Mouse (Mus musculus) G1E-ER4 (cell line): Measurements from ENCODE around the gene Nvl. TPM values are rescaled to one million over a fixed set of nuclear protein-coding genes. Genes with fewer than 3 reads are reported as not detected.

ENCODE experiments used
- GATA1 ChIP-seq: IDR thresholded peaks from one replicate; pipeline ENCODE4 v1.8.0; 2012; ENCODE audit warnings: low read length, inconsistent platforms
- polyA plus RNA-seq: library from polyadenylated mRNA; stranded (reverse); fragments of >175 nt; gene quantifications from 2 replicates; pipeline ENCODE4 v1.2.3, GENCODE M21; 2012

Gene Nvl
- polyA plus RNA-seq, 1 experiment = 3.0 TPM

- TF ChIP-seq GATA1 = no peak
Observed at GRCm38 (mm10) chr1:181125916-181126315, 18.1 kb downstream of the Nvl start.

DNA sequence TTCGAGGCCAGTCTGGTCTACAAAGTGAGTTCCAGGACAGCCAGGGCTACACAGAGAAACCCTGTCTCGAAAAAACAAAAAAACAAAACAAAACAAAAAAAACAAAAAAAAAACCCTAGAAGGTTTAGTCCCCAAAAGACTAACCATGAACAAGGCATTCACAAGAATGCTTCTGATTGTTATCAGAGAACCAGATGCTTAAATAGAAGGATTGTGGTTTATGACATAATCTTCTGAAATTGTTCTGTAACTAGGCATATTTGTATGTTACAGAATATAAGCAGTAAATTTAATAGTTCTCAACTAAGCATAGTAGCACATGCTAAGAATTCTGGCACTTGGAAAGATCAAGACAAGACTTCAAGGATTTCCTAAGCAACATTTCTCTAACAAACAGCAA lies 19.9 kb downstream of the Nvl start:
- TF ChIP-seq GATA1 = no peak

DNA sequence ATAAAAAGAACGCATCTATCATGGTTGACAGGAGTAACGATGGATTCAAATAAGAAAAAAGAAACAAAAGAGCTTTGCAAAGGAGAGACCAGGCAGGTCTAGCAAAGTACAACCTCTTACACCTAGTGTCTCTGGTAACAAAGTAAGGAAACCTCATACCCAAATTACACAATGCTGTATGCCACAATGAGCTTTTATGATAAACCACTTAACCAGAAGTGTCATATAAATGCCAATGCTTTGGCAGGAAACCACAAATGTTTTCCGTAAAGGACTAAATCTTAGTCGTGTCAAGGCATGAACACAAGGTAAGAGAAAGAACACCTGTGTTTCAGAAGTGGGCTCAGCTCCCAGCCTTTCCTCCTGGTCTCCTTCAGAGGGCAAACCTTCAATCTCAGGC lies 26.9 kb downstream of the Nvl start:
- no peak for TF ChIP-seq GATA1

DNA sequence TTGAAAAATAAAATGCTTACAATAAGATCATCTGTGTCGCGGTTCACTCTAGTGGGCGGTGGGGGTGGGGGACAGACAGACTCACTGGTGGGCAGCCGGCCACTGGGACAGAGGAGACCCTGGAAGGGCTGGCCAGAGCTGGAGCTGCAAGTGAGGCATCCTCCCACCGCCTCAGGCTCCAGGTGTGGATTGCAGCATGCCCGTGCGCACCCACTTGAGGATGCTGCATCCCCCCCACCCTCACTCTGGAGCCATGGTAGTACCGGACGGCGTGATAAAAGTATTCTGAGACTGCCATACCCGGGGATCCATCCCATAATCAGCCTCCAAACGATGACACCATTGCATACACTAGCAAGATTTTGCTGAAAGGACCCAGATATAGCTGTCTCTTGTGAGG lies 54.0 kb downstream of the Nvl start:
- TF ChIP-seq GATA1 = no peak

- no peak for TF ChIP-seq GATA1
Observed at GRCm38 (mm10) chr1:181084021-181084420, 60.0 kb downstream of the Nvl start.

- TF ChIP-seq GATA1 = no peak
Observed at GRCm38 (mm10) chr1:181073075-181073474, 70.9 kb downstream of the Nvl start.

DNA sequence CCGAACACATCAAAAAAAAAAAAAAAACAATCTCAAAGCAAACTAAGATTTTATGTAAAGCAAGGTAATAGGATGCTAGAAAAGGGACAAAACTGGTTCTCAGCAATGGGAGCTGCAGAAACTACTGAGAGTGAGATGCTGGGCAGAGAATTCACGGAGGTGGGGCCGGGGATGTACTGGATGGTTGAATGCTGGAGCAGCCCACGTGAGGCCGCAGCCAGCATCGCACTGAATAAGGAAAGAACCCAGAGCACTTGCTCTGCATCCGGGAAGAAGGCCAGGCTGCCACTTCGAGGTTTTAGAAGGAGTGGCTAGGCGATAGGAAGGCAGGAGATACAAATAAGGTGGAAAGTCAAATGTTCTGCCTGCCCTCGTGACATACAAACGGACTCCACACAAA lies 74.3 kb downstream of the Nvl start:
- no peak for TF ChIP-seq GATA1

DNA sequence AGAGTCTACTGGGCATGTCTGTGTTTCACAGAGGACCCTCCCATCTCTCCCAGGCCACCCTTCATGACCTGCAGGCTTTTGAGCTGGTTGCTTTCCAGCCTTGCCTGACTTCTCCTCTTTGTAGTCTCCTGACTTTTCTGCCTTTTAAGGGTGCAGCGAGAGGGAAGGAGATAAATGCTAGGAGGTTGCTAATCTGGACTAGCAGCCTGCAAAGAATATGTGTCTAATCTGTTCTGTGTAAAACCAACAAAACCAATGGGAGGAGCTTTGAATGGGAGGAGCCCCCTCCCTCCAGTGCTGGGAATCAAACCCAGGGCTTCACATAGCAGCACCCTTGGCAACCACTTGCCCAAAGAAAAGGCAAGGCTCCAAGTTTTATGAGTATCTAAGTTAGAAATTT lies 75.7 kb downstream of the Nvl start:
- no peak for TF ChIP-seq GATA1

DNA sequence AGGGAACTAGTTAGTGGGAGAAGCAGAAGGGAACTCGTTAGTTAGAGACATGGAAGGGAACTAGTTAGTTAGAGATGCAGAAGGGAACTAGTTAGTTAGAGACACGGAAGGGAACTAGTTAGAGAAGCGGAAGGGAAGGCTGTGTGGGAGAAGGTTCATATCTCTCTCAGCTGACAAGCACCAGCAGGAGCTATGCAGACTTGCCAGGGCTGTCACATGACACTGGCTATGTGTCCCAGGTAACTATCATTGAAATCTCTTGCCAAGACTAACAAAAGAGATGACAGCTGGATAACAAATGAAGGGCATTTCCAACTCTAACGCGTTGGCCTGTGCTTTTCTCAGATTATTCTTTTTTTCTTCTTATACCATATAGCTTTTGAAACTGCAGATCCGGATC lies 79.4 kb downstream of the Nvl start:
- TF ChIP-seq GATA1 = no peak

DNA sequence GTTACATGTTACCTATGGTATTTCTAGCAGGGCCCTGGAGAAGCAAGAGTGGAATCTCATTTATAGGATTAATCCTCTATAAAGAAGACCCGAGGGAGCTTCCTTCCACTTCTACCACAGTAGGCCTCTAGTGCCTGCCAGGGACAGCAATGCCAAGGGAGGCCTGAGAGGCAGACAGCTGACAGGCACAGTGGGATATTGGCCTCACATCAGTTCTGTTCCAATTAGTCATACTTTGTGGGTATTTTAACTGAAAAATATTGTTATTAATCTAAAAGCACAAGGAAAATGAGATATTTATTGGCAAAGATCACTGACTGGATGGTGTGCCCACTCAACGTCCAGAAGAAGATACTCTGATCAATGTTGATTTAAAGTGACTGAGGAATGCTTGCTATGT lies 80.0 kb downstream of the Nvl start:
- TF ChIP-seq GATA1 = no peak

GRCm38 (mm10) chr1:181061784-181062485 lies 82.1 kb downstream of the Nvl start:
- no peak for TF ChIP-seq GATA1

DNA sequence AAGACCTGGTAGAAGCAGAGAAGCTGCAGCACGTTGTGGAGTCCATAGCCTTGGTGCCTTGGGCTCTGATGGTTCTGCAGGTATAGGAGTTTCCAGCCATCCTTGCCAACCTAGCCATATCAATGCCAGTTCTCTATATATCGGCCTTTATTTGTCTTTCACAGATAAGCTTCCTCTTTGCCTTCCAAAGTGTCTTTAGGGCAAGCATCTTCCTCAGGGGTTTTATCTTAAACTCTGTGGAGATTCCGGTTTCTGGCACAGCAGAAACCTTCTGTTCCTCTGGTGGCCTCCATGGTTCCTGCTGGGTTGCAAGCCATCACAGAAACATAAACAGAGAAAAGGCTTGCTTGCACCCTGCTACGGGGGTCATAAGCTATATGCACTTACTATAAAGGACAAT lies 91.1 kb downstream of the Nvl start:
- no peak for TF ChIP-seq GATA1

DNA sequence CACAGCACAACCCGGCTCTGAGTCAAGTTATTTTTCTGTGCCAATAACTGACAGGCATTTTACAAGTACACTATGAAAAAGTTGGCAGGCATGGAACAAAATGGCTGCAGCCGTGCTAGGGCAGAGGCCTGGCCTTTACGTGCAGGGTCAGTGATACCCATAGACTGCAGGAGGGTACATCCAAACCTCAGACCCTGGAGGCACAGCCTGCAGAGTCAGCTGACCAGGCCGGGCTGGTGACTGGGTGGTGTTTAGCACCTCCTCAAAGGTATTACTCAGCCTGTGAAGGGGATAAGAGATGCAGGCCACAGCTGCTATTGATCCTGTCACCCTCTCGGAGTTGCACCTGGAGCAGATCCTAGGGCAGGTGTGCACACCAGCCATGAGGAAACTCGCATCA lies 93.1 kb downstream of the Nvl start, which contains the start of gene 9130409I23Rik:
Gene 9130409I23Rik, plus strand, starts transcription at position 301 of the 400 bp plus-strand sequence.
- TF ChIP-seq GATA1 = no peak

DNA sequence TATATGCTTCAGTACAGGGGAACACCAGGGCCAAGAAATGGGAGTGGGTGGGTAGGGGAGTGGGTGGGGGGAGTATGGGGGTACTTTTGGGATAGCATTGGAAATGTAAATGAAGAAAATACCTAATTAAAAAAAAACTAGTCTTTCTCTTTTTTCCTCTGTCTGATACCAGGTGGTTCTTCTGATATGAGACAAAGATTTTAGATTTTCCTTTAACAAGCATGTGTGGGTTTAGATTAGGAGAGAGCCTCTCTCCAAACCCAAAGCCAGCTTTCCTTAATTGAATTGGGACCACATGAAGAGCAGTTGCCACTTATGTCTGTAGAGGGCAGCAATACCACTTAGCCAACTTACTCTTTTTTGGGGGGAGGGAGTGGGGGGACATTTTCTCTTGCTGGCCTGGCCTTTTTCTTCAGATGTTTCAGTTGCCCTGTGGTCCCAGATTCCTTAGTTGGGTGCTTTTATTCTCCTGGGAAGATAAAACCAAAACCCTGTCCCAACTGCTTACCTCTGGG lies 94.6 kb downstream of the Nvl start:
- no peak for TF ChIP-seq GATA1

GRCm38 (mm10) chr1:181047520-181047919 lies 96.5 kb downstream of the Nvl start:
- TF ChIP-seq GATA1 = no peak

DNA sequence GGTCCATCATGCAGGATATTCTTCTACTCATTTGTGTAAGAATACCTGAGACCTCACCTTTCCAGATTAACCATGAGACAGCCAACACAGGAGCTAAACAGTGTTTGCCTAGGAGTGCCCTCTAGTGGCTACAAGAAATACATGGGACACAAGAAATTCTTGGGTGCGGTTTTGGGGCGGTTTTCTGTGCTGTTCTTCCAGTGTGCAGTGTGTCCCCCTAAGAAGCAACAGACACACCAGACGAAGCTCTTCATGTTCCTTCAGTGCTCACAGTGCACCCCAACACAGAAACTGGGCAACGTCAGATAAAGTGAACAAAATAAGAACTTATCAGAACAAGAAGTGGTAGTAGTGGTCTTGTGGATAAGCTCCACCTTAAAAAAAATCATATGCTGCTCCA lies 104.4 kb downstream of the Nvl start:
- no peak for TF ChIP-seq GATA1

- TF ChIP-seq GATA1 = no peak
Observed at GRCm38 (mm10) chr1:181037623-181038022, 106.4 kb downstream of the Nvl start.

Other genes starting within 250 kb of the Nvl start
- 175 and 215 TPM in 2 replicates for gene Pycr2, start 239.9 kb downstream of the Nvl start, polyA plus RNA-seq
- gene Lefty1, start 209.2 kb downstream of the Nvl start, polyA plus RNA-seq = 0.73 and 1.9 TPM in 2 replicates
- gene Tmem63a, start 201.9 kb downstream of the Nvl start, polyA plus RNA-seq = 4.8 and 8.3 TPM in 2 replicates
- not detected in 2 replicates for gene Ephx1, start 123.3 kb downstream of the Nvl start, polyA plus RNA-seq
- gene 9130409I23Rik, start 93.0 kb downstream of the Nvl start, polyA plus RNA-seq = not detected in 2 replicates
- 7.0 and 7.1 TPM in 2 replicates for gene Cnih4, start 489 bp upstream of the Nvl start, polyA plus RNA-seq
- gene Wdr26, start 67.8 kb upstream of the Nvl start, polyA plus RNA-seq = 28.2 and 33.2 TPM in 2 replicates
- not detected in 2 replicates for gene Cnih3, start 208.4 kb upstream of the Nvl start, polyA plus RNA-seq